Mouse (Mus musculus) urinary bladder, postnatal 14 days (tissue): ENCODE measurements around the gene Gm45837.
"Not testable (repeated sequence)": the region's sequence is repeated elsewhere in the genome, so short reads cannot be mapped to it uniquely, and the experiment has no call there.

Experiments
- DNase-seq: peaks from one replicate; pipeline ENCODE4 v3.0.0; 2021; ENCODE audit warnings: low spot score

The Gm45837 gene

DNA sequence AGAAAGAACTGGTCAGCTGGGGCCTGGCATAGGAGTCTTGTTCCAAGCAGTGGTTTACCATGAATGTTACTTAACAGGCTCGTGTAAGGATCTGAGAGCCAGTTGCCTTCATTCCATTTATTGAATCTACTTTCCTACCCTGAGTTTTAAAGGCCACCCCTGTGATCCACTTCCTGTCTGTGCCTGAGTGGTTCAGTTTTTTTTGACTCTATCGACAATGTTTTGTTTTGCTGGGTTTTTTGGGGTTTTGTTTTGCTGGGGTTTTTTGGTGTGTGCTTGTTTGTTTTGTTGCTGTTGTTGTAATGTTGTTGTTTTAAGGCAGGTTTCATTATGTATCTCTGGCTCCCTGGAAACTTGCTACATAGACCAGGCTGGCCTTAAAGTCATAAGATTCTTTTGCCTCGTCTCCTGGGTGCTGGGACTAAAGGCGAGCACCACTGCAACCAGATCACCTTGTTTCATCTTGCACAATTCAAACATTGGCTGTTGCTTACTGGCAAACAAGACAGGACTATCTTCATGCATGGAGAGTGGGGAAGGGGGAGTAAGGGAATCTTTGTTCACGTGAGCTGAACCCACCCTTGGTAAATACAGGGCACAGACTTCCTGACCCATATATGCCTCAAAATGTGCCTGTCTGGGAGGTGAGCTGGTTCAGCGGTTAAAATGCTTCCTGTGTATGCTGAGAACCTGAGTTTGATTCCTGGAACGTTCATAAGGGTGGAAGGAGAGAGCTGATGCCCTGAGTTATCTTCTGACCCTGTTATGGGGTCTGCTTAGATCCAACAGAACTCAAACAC, 140.2 kb downstream of the Gm45837 start:
- no peak for DNase-seq

GRCm38 (mm10) chr7:101551530-101551929, 140.8 kb downstream of the Gm45837 start:
- no peak for DNase-seq

GRCm38 (mm10) chr7:101555473-101555872, 144.8 kb downstream of the Gm45837 start:
- not testable (repeated sequence) for DNase-seq

GRCm38 (mm10) chr7:101557391-101557790, 146.7 kb downstream of the Gm45837 start:
- no peak for DNase-seq

DNA sequence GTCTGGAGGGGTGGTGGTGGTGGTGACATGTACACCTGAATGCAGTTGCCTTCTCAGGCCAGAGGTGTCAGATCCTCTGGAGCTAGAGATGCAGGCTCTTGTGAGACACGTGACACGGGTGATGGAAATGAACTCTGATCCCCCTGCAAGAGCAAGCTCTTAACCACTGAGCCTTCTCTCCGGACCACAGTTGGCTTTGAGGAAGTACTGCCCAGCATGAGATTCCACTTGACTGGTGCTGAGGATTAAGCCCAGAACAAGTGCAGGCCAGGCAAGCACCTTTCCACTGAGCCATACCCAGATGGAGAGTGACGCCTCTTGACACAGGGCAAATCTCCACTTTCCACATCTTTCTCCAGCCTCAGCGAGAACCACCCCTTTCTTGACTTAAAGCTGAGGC, 148.7 kb downstream of the Gm45837 start:
- not testable (repeated sequence) for DNase-seq
